Mouse (Mus musculus) T-cell, adult 2 months (primary cell): ENCODE measurements around the gene AC161166.1.
"Not testable (repeated sequence)": the region's sequence is repeated elsewhere in the genome, so short reads cannot be mapped to it uniquely, and the experiment has no call there.

ENCODE experiments used
- DNase-seq: peaks from one replicate; pipeline ENCODE4 v3.0.0; 2022; ENCODE audit warnings: low spot score

AC161166.1 gene

DNA sequence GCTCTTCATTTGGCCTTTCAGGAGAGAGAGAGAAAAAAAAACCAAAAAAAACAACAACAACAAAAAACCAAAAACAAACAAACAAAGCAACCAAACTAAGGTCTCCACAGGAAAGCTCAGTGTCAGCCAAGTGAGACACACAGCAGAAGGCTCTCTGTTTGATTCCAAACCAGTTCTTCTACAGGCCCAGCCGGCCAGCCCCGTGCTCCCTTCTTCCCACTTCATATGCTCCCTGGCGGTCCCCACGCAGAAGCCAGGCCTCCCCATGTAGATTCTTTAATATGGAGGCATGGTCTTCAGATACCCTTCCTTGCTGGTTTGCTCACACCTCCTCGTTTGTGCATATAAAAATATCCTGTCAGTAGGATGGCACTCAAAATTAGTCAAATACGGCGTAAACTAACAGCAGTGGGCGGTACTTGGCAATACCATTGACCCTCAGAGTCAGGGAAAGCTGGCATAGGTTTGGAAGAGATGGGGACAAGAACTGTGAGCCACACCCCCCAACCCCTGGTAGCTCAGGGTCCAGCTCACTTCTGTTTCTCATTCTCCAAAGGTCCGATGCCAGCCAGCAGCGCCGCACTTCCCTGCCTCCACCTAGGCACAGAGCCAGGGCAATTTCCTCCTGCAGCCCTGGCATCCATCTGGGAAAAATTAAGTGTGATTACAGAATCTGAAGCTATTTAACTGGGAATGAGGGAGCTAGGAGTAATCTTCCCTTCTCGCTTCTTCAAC is 13.6 kb upstream of the AC161166.1 start:
- no peak for DNase-seq

DNA sequence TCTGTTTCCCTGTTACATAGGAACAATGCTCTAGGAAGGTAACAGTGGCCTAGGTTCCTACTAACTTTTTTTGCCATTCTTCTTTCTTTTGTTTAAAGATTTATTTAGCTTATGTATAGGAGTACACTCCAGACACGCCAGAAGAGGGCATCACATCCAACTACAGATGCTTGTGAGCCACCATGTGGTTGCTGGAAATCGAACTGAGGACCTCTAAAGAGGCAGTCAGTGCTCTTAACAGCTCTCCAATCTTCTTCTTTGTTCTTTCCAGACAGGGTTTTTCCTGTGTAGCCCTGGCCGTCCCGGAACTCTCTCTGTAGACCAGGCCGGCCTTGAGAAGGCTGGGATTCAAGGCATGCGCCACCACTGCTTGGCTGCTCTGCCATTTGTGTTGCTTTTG is 12.7 kb upstream of the AC161166.1 start:
- no peak for DNase-seq

DNA sequence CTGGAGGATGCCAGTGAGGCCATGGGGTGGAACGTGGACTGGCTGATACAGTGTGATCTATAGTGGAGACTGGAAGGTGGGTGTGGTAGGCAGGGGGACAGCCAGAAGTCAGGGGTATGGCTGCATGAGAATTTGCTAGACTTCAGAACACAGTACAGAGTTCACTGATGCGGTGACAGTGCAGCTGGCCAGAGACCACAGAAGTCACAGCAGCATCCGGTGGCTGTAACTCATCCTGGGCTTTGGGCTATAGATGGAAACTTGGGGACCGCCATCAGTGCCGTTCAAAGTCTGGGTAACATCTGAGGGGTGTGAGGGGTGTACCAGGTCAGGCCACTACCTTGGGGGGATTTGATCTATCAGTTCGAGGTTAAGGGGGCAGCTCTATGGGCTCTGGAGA is 11.5 kb upstream of the AC161166.1 start:
- DNase-seq: no peak

DNA sequence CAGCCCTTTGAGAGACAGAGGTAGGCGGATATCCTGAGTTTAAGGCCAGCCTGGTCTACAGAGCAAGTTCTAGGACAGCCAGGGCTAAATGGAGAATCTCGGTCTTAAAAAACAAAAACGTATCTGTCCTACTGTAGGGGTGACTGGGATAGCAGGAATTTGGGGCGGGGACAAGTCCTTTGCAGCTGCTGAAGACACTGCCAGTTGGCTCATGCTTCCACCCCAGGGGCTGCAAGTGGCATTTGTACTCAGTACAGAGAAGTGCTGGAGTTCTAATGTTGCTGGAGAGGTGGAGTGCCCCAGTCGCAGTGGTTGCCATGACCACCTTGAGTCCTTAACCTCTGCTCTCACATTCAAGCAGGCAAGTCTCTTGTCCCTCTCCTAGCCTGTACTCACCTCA is 10.6 kb upstream of the AC161166.1 start:
- no peak for DNase-seq

DNA sequence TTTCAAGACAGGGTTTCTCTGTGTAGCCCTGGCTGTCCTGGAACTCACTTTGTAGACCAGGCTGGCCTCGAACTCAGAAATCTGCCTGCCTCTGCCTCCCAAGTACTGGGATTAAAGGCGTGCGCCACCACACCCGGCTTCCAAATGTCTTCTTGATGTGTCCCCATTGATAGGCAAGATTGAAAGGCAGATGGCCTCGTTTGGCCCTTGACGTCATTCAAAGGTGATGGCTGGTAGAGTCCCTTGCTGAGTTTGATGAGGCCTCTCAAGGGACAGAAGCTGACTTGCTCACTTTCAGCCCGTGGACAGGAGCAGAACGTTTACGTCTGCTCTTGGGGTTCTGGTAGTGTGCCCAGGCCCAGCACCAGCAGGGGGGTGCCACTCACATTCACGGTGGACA is 7.8 kb upstream of the AC161166.1 start:
- DNase-seq: not testable (repeated sequence)

DNA sequence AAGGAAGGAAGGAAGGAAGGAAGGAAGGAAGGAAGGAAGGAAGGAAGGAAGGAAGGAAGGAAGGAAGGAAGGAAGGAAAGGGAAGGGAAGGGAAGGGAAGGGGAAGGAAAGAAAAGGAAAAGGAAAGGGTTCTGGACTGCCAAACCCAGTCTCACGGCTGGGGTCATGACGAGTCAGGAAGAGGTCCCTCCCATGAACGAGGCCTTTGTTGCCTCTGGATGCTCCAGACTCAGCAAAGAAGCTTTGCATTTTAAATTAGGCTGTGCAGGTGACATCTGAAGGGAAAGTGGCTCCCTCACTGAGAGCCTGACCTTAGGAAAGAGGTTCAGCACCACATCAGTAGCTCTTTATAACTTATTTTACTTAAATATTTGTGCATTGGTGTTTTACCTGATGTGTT is 6.9 kb upstream of the AC161166.1 start:
- no peak for DNase-seq

DNA sequence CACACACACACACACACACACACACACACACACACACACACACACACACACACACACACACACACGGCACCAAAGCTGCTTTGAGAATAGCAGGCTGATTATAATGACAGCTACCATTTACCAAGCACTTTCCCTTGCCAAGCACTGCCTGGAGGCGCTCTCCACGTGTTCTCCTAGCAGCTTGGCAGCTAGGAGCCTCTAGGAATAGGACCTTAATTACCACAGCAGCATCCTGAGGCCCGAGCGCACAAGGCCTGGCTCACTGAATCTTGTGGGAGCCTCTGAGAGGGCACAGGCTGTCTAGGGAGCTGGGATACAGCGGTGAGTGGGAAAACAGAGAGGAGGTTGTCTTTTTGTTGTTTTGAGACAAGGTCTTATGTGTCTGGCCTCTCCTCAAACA is 5.4 kb upstream of the AC161166.1 start:
- DNase-seq: no peak

DNA sequence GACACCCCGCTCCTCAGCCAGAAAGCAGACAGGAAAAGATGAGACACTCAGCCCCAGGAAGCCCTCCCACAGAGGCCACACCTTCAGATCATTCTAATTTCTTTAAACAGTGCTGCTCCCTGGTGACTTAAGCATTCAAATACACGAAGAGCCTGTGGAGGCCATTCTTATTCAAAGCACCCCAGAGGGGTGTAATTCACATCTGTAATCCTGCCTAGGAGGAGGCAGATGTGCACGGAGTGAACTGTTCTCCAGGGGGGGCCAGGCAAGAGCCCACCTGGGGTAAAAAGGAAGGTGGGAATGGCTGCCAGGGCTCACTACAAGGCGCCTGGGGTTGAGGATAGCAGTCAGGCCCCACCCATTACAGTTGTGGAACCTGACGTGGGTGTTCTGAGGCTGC is 4.8 kb upstream of the AC161166.1 start:
- DNase-seq: no peak

DNA sequence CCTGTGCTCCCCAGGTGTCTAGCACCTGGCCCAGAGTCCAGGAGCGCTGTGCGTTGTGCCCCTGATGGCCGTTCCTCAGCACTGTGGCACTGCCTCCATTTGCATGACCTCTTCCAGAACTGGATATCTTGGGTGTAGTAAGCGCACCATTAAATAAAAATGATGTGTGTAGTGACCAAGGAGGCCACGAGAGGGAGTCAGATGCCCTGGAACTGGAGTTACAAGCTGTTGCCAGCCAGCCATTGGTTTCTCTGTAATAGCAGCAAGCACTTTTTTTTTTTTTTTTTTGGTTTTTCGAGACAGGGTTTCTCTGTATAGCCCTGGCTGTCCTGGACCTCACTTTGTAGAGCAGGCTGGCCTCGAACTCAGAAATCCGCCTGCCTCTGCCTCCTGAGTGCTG is 4.1 kb upstream of the AC161166.1 start:
- peak; percentile 18 for DNase-seq

DNA sequence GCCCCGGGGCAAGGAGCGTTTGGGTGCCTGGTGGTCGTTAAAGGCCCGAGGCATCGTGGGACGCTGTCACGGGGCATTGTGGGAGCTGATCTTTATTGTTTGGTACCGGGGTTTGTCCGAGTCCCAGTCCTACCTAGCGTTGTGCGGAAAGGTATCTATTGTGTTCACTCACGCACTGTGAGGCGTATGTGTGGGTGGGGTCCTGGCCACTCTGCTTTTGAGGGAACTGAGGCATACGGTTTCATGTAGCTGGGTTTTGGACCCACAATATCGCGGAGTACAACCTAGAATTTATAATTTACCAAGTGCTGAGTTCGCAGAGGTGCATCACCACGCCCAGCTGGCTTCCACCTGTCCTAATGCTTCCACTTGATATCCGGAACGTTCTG is 4.5 kb downstream of the AC161166.1 start:
- DNase-seq: no peak

DNA sequence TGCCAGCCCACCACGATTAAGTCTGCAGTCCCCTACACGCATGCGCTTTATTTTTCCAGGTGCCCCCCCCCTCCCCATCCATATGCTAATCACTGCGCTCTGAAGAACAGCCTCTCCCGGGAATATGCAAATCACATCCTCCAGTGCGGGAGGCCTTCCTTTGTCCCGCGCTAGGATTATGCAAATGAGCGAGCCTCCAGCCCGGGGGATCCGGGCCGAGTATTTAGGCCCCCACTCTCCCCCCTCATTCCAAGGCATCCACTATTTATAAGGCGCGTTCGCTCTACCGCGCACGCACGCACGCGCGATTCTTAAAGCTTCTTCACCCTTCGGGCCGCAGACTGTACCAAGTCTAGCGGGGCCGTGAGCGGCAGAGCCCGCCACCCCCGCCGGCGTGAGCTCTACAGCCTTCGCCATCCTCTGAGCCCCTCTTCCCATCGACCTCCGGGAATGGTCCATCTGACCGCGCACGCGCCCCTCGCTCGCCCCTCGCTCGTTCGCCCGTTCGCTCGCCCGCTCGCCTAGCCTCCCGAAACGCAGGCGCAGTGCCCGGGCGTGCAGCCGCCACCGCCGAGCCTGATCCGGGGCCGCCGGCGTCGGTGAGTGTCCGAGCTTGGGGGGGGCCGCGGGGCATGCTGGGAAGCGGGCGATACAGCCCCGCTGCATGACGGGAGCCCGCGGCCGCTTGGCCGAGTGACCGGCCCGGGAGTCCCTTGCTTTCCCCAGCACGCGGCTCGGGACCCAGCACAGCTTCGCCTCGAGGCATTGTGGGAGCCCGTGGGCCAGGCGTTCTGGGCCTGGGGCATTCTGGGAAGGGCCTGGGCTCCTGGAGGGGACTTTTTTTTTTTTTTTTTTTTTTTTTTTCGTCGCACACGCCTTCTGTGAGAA is 5.2 kb downstream of the AC161166.1 start, which contains the start of gene Zfp428:
Zfp428 (plus strand) TSS at position 169 of the 888 bp plus-strand sequence.
- DNase-seq: peak; percentile 39

DNA sequence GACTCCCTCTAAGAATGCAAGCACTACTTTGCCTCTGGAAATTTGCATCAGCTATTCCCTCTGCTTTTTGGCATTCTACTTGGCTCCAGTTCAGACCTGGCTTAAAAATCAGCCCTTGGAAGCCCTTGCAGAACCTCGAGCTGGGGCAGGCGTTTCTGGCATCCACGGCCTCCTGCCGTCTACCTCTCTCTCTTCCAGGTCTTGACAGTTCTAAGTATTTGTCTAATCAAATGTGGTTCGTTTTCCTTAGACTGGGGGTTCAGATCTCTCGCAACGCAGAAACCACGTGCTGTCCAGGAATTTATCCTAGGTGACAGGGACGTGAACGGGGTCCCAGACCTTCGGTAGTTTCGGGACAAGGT is 5.8 kb downstream of the AC161166.1 start:
- no peak for DNase-seq

DNA sequence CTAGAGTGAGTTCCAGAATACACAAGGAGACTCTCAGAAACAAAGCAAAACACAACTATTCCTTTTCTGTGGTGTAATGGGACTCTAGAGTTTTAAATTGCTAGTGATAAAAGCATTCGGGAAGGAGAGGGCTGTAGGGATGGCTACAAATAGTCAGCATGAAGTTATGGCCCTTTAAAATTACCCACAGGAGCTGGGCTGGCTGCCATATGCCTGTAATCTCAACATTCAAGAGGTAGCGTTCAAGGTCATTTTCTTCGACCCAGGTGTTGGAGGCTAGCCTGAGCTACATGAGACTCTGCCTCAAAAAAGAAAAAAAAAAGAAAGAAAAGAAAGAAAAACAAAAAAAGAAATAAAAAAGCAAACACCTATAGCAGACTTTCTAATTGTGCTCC is 6.2 kb downstream of the AC161166.1 start:
- no peak for DNase-seq

DNA sequence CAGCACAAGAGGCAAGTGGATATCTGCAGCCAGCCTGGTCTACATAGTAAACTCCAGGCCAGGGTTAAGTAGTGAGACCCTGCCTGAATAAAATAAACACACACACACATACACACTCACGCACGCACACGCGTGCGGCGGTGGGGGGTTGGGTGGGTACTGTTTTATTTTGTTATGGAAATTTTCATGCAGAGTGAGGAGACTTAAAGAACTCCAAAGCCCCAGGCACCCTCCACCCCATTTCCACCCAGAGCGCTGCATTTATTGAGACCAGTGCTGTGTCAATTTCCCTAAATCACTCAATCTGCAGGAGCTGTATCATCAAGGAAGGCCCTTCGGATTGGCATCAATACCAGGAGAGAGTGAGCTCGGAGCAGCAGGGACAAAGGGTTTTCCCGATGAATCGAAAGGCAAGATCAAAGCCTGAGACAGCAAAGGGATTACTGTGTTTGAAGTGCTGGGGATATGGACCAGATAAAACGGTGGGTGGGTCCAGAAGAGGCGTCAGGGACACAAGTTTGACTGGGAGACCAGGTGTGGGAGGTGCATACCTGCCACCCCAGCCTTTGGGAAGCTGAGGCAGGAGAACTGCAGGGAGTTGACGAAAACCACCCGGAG is 6.7 kb downstream of the AC161166.1 start:
- no peak for DNase-seq

DNA sequence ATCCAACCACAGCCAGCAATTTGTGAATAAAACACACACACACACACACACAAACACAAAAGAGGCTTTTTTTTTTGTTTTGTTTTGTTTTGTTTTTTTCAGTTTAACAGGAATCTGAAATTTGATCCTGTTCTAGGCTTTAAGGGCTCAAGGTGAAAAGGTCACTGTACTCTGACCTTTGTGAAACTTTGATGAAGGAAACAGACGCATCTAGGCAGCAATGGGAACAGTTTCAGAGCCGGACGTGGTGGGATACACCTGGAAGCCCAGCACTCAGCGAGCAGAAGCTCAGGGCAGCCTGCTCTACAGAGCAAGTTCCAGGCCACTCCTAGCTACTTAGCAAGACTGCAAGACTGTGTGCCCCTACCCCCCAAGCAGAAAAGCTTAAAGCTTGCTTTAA is 7.4 kb downstream of the AC161166.1 start:
- no peak for DNase-seq

DNA sequence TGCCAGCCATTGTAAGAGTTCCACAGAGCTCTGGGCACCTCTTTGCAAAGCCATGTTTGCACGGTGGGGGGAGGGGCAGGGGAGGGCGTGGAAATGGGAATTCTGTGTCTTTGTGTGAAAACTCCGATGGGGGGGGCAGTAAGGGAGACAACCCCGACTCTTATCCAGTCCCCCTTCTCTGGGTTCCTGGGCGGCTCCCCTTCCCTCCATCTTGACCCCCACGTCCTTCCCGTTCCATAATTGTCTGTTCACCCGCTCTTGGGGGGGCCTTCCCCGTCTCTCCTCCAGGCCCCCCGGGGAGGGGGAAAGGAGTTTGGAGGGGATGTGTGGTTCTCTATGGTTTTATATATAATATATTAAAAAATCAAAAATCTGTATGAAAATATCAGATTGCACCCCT is 8.3 kb downstream of the AC161166.1 start:
- DNase-seq: no peak

DNA sequence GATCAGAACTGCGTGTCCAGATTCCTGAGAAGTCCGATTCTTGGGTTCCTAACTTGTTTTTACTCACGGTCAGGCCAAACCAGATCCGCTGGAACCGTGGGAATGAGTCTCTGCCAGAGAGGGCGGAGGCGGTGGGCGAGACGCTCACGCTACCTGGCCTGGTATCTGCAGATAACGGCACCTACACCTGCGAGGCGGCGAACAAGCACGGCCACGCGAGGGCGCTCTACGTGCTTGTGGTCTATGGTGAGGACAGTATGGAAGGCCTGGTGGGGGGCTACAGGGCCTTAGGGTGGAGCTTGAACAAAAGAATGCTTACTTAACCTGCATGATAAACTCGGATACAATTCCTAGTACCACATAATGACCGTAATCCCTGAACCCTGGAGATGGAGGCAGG is 10.8 kb downstream of the AC161166.1 start:
- peak; percentile 37 for DNase-seq

DNA sequence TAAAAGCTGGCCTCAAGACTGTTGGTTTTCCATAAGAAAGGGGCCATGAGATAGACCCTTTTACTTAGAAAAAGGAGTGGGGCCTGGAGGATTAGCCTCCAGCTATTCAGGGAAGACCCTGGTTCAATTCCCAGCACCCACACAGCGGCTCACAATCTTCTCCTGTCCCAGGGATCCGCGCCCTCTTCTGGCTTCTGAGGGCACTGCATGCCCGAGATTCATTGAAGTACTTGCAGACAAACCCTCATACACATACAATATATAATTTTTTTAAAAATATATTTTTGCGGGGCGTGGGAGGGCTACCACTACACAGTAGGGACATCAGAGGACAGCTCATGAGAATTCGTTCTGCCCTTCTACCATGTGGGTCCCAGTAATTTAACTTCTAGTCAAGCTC is 11.3 kb downstream of the AC161166.1 start:
- DNase-seq: peak; percentile 40

DNA sequence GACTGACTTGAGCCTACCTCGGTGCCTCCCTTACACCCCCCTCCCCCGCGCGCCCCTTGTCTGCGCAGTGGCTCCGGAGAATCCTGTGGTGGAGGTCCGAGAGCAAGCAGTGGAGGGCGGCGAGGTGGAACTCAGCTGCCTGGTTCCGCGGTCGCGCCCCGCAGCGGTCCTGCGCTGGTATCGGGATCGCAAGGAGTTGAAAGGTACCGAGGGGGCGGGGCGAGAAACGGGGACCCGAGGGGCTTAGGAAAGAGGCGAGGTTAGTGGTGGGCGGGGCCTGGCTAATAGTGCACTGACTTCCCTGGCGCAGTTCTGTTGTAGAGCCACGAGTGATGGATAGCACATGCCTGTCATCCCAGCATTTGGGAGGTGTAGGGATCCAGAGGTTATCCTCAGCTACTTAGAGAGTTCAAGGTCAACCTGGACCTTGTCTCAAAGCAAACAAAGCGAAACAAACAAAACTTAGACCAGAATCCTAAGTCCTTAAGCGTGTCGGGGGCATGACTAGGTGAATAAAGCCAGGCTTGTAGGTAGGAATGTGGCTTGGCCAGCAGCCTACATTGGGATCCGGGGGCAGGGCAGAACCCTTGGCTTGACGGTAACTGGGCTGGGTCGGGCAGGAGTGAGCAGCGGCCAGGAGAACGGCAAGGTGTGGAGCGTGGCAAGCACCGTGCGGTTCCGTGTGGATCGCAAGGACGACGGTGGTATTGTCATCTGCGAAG is 12.2 kb downstream of the AC161166.1 start:
- DNase-seq: no peak

DNA sequence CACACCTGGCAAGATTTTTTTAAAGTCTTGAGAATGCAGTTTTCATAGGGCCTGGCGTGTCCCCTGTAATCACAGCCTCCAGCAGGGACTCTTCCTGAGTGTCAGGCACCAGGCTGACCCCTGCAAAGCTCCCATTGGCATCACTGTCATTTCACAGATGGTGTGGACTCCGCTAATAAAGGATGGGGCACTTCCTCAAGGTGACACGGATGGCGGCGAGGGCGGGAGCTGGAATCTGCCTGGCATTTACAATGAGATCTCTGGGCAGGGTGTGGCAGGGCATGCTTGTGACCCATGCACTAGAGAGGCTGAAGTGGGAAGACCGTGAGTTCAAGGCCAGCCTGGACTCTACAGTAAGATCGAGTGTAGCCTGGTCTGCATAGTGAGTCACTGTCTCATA is 24.0 kb downstream of the AC161166.1 start:
- DNase-seq: no peak

DNA sequence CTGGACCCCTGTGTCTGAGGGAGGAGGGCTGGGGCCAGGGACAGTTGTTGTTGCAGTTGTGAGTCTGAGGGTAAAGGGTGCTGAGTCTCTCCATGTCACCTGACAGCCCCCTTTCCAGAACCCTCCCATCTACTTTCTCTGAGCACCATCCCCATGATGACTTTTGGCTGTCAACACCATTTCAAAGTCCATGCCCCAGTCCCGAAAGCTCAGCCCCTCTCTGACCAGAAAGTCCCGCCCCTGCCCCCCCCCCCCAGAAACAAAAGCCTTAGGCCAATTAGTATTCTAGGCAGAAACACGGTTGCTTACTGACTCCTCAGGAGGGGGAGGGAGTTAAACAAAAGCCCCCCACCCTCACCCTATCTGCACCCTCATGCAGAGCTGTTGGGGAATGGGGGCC is 24.9 kb downstream of the AC161166.1 start:
- no peak for DNase-seq

DNA sequence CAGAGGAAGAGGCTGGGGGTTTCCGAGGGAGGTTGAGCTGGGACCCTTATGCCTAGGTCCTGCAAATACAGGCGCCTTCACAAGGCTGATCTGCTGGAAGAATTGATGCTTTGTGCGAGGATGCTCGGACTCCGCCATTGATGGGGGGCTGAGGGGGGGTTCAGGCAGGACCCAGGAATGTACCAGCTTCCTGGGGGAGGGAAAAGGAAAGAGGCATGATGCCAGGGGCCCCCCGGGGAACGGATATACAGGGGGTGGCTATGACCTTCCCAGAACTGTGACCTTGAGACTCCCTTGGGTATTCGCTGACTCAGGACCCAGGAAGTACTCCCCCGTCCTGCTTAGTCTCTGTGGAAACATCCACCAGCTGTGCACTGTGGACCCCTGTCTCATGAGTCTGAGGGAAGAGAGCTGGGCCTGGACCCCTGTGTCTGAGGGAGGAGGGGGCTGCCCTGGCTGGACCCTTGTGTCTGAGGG is 25.6 kb downstream of the AC161166.1 start:
- no peak for DNase-seq
